Mouse (Mus musculus) ES-Bruce4 (cell line): Measurements from ENCODE around the gene Tmem159.

ENCODE experiments used
- CTCF ChIP-seq: IDR thresholded peaks from one replicate; pipeline ENCODE4 v1.8.1; 2011; ENCODE audit warnings: low read depth, low read length
- EP300 ChIP-seq: IDR thresholded peaks from 2 replicates; pipeline ENCODE4 v1.6.1; 2011; ENCODE audit warnings: low read depth, low read length; ENCODE audit not compliant: insufficient read depth
- POLR2A ChIP-seq: IDR thresholded peaks from one replicate; pipeline ENCODE4 v1.8.1; 2011; ENCODE audit warnings: low read length; ENCODE audit not compliant: insufficient read depth

- TF ChIP-seq CTCF: no peak
- TF ChIP-seq POLR2A: no peak
- TF ChIP-seq EP300: no peak
Measured at GRCm38 (mm10) chr7:120145191-120145590, 43.0 kb downstream of the Tmem159 start, which contains the start of gene Zp2.
